In genomic region chr7:80403551-80403950, GRCm38 (mm10) we compare ENCODE assay signal across 8 mouse cellular contexts. TPM values are rescaled to one million over a fixed set of nuclear protein-coding genes. Genes with fewer than 3 reads are reported as not detected.
DNase-seq lines count a peak whose midpoint lies in the region; ATAC-seq and TF ChIP-seq lines count a peak whose summit lies in the region.

No protein-coding gene starts in this region.

- peaks cover 31% of the 10 kb centered on the region for H3K27me3 ChIP-seq in forebrain, embryonic 10.5 days (ENCODE audit: poor library complexity, severe bottlenecking)
- peaks cover 25% of the 10 kb centered on the region for H3K27me3 ChIP-seq in forebrain, embryonic 12.5 days
- H3K27me3 ChIP-seq in forebrain, embryonic 15.5 days = no peaks in the 10 kb centered on the region
- peaks cover 30% of the 10 kb centered on the region for H3K27me3 ChIP-seq in hindbrain, embryonic 10.5 days (ENCODE audit: insufficient read depth, poor library complexity, severe bottlenecking)
- H3K27me3 ChIP-seq in limb, embryonic 10.5 days (ENCODE audit: low read depth, poor library complexity, severe bottlenecking) = peaks cover 26% of the 10 kb centered on the region
- no peaks in the 10 kb centered on the region for H3K27me3 ChIP-seq in midbrain, postnatal 0 days (ENCODE audit: insufficient read depth, low read length)

- H3K4me1 ChIP-seq in forebrain, embryonic 10.5 days = peaks cover 41% of the 10 kb centered on the region
- H3K4me1 ChIP-seq in forebrain, embryonic 12.5 days = peaks cover 28% of the 10 kb centered on the region
- peaks cover 44% of the 10 kb centered on the region for H3K4me1 ChIP-seq in forebrain, embryonic 15.5 days
- H3K4me1 ChIP-seq in hindbrain, embryonic 10.5 days (replicated peaks) = peaks cover 30% of the 10 kb centered on the region
- H3K4me1 ChIP-seq in limb, embryonic 10.5 days = peaks cover 38% of the 10 kb centered on the region
- H3K4me1 ChIP-seq in midbrain, postnatal 0 days (ENCODE audit: insufficient read depth, low read length) = peaks cover 15% of the 10 kb centered on the region

- H3K9me3 ChIP-seq in forebrain, embryonic 10.5 days = no peaks in the 10 kb centered on the region
- no peaks in the 10 kb centered on the region for H3K9me3 ChIP-seq in forebrain, embryonic 12.5 days
- H3K9me3 ChIP-seq in forebrain, embryonic 15.5 days = no peaks in the 10 kb centered on the region
- no peaks in the 10 kb centered on the region for H3K9me3 ChIP-seq in hindbrain, embryonic 10.5 days
- no peaks in the 10 kb centered on the region for H3K9me3 ChIP-seq in limb, embryonic 10.5 days (replicated peaks)
- no peaks in the 10 kb centered on the region for H3K9me3 ChIP-seq in midbrain, postnatal 0 days (ENCODE audit: low read length)

- no peaks in the 10 kb centered on the region; the same call in 1 of the 2 replicates for H3K36me3 ChIP-seq in forebrain, embryonic 10.5 days (replicated peaks)
- no peaks in the 10 kb centered on the region for H3K36me3 ChIP-seq in forebrain, embryonic 12.5 days (replicated peaks)
- H3K36me3 ChIP-seq in forebrain, embryonic 15.5 days = no peaks in the 10 kb centered on the region
- H3K36me3 ChIP-seq in hindbrain, embryonic 10.5 days = 0 out of 2 replicates have a peak, but pooled peaks cover 1% of the 10 kb centered on the region
- H3K36me3 ChIP-seq in limb, embryonic 10.5 days = peaks cover 3% of the 10 kb centered on the region
- H3K36me3 ChIP-seq in midbrain, postnatal 0 days (ENCODE audit: insufficient read depth, low read length) = no peaks in the 10 kb centered on the region

- H3K4me2 ChIP-seq in forebrain, embryonic 12.5 days = no peak overlapping the region
- no peak overlapping the region for H3K4me2 ChIP-seq in forebrain, embryonic 15.5 days (replicated peaks)
- H3K4me2 ChIP-seq in midbrain, postnatal 0 days (ENCODE audit: low read depth, low read length, poor library complexity, severe bottlenecking) = no peak overlapping the region

- 59% methylated on average over 9 of the region's 9 CpGs for WGBS in forebrain, embryonic 10.5 days
- WGBS in forebrain, embryonic 12.5 days = 61% methylated on average over 9 of the region's 9 CpGs
- 34% methylated on average over 9 of the region's 9 CpGs for WGBS in forebrain, embryonic 15.5 days
- 55% methylated on average over 9 of the region's 9 CpGs for WGBS in hindbrain, embryonic 10.5 days
- WGBS in limb, embryonic 10.5 days = 56% methylated on average over 9 of the region's 9 CpGs
- whole genome bisulfite sequencing in midbrain, postnatal 0 days = 45% methylated on average over 9 of the region's 9 CpGs

- no peak for TF ChIP-seq CTCF in midbrain, postnatal 0 days (IDR thresholded peaks at IDR 0.05)

- H3K27ac ChIP-seq in forebrain, embryonic 10.5 days = no peak overlapping the region
- H3K27ac ChIP-seq in forebrain, embryonic 12.5 days = no peak overlapping the region
- peak overlapping the region; percentile 78; the same call in 1 of the 2 replicates for H3K27ac ChIP-seq in forebrain, embryonic 15.5 days (replicated peaks)
- H3K27ac ChIP-seq in hindbrain, embryonic 10.5 days = no peak overlapping the region
- H3K27ac ChIP-seq in limb, embryonic 10.5 days = no peak overlapping the region
- H3K27ac ChIP-seq in midbrain, postnatal 0 days (ENCODE audit: low read depth, low read length) = no peak overlapping the region

- DNase-seq in forebrain, embryonic 10.5 days (ENCODE audit: extremely low spot score, low spot score) = no peak
- peak; percentile 73 for DNase-seq in adrenal gland, postnatal 25 days
- DNase-seq in hindbrain, embryonic 10.5 days (ENCODE audit: low spot score) = no peak
- DNase-seq in limb, embryonic 10.5 days (ENCODE audit: low spot score) = no peak
- DNase-seq in midbrain, postnatal 0 days (ENCODE audit: low spot score) = peak; percentile 85

- no peak for ATAC-seq in forebrain, embryonic 12.5 days (ENCODE audit: low FRiP score)
- ATAC-seq in forebrain, embryonic 15.5 days (replicated peaks) = peak; percentile 33; the same call in 1 of the 2 replicates
- no peak for ATAC-seq in midbrain, postnatal 0 days (ENCODE audit: low FRiP score)
- no peak for ATAC-seq in activated CD4-positive, CD25-positive, alpha-beta regulatory T cell, adult 4 months

- no peak overlapping the region for H3K9ac ChIP-seq in forebrain, embryonic 12.5 days
- H3K9ac ChIP-seq in forebrain, embryonic 15.5 days (replicated peaks) = no peak overlapping the region
- H3K9ac ChIP-seq in midbrain, postnatal 0 days (replicated peaks; ENCODE audit: low read length, poor library complexity, severe bottlenecking) = no peak overlapping the region

- H3K4me3 ChIP-seq in forebrain, embryonic 10.5 days = peak overlapping the region; percentile 96
- no peak overlapping the region for H3K4me3 ChIP-seq in forebrain, embryonic 12.5 days (replicated peaks)
- H3K4me3 ChIP-seq in forebrain, embryonic 15.5 days = no peak overlapping the region
- H3K4me3 ChIP-seq in hindbrain, embryonic 10.5 days = peak overlapping the region; percentile 93; the same call in 1 of the 2 replicates
- peak overlapping the region; percentile 96; the same call in 1 of the 2 replicates for H3K4me3 ChIP-seq in limb, embryonic 10.5 days
- H3K4me3 ChIP-seq in midbrain, postnatal 0 days (ENCODE audit: low read depth, low read length) = peak overlapping the region; percentile 93; the same call in 1 of the 2 replicates

RNA-seq across cellular contexts. Expression of gene Furin, which starts 1.7 kb away (rescaled TPM):
- 3.3 and 3.9 TPM in 2 replicates for polyA plus RNA-seq in forebrain, embryonic 10.5 days (2016; fragmentation: Nextera tagmentation; extraction: Ambion mirVana)
- 3.3 and 4.3 TPM in 2 replicates for polyA plus RNA-seq in forebrain, embryonic 12.5 days (2016; fragmentation: Nextera tagmentation; extraction: Ambion mirVana)
- total RNA-seq in adrenal gland, postnatal 25 days (2021) = 157 and 167 TPM in 2 replicates
- 4.8 and 4.9 TPM in 2 replicates for polyA plus RNA-seq in forebrain, embryonic 15.5 days (2015; fragmentation: Nextera tagmentation; extraction: Ambion mirVana)
- 4.6 and 5.2 TPM in 2 replicates for polyA plus RNA-seq in hindbrain, embryonic 10.5 days (2016; fragmentation: Nextera tagmentation; extraction: Ambion mirVana)
- 8.8 and 9.4 TPM in 2 replicates for polyA plus RNA-seq in limb, embryonic 10.5 days (2016; fragmentation: Nextera tagmentation; extraction: Ambion mirVana)
- 16.6 TPM in 2 replicates for total RNA-seq in midbrain, postnatal 0 days (2014; rRNA removed)
- polyA plus RNA-seq in midbrain, postnatal 0 days (2015; fragmentation: Nextera tagmentation; extraction: Ambion mirVana) = 5.0 and 6.0 TPM in 2 replicates
- 10 to 100 TPM; 10.6 to 15.2 TPM for polyA plus RNA-seq in activated CD4-positive, CD25-positive, alpha-beta regulatory T cell, adult 4 months (2017; shearing (Covaris generic))

RNA-seq across cellular contexts. Expression of gene Fes, which starts 15.8 kb away (rescaled TPM):
- polyA plus RNA-seq in forebrain, embryonic 10.5 days (2016; fragmentation: Nextera tagmentation; extraction: Ambion mirVana) = 7.2 and 9.2 TPM in 2 replicates
- polyA plus RNA-seq in forebrain, embryonic 12.5 days (2016; fragmentation: Nextera tagmentation; extraction: Ambion mirVana) = 6.6 and 7.4 TPM in 2 replicates
- 10.0 and 12.0 TPM in 2 replicates for total RNA-seq in adrenal gland, postnatal 25 days (2021)
- polyA plus RNA-seq in forebrain, embryonic 15.5 days (2015; fragmentation: Nextera tagmentation; extraction: Ambion mirVana) = 2.6 and 3.3 TPM in 2 replicates
- polyA plus RNA-seq in hindbrain, embryonic 10.5 days (2016; fragmentation: Nextera tagmentation; extraction: Ambion mirVana) = 10.4 and 11.6 TPM in 2 replicates
- polyA plus RNA-seq in limb, embryonic 10.5 days (2016; fragmentation: Nextera tagmentation; extraction: Ambion mirVana) = 7.6 and 13.2 TPM in 2 replicates
- 4.3 and 7.9 TPM in 2 replicates for total RNA-seq in midbrain, postnatal 0 days (2014; rRNA removed)
- 3.1 and 3.7 TPM in 2 replicates for polyA plus RNA-seq in midbrain, postnatal 0 days (2015; fragmentation: Nextera tagmentation; extraction: Ambion mirVana)
- 1 to 10 TPM; 2.0 to 4.5 TPM for polyA plus RNA-seq in activated CD4-positive, CD25-positive, alpha-beta regulatory T cell, adult 4 months (2017; shearing (Covaris generic))

RNA-seq across cellular contexts. Expression of gene Man2a2, which starts 32.4 kb away (rescaled TPM):
- 17.0 and 17.8 TPM in 2 replicates for polyA plus RNA-seq in forebrain, embryonic 10.5 days (2016; fragmentation: Nextera tagmentation; extraction: Ambion mirVana)
- polyA plus RNA-seq in forebrain, embryonic 12.5 days (2016; fragmentation: Nextera tagmentation; extraction: Ambion mirVana) = 23.8 and 26.0 TPM in 2 replicates
- total RNA-seq in adrenal gland, postnatal 25 days (2021) = 92.6 and 109 TPM in 2 replicates
- 19.2 and 20.3 TPM in 2 replicates for polyA plus RNA-seq in forebrain, embryonic 15.5 days (2015; fragmentation: Nextera tagmentation; extraction: Ambion mirVana)
- polyA plus RNA-seq in hindbrain, embryonic 10.5 days (2016; fragmentation: Nextera tagmentation; extraction: Ambion mirVana) = 17.7 TPM in 2 replicates
- 19.7 and 23.1 TPM in 2 replicates for polyA plus RNA-seq in limb, embryonic 10.5 days (2016; fragmentation: Nextera tagmentation; extraction: Ambion mirVana)
- 59.1 and 70.2 TPM in 2 replicates for total RNA-seq in midbrain, postnatal 0 days (2014; rRNA removed)
- 13.7 and 16.6 TPM in 2 replicates for polyA plus RNA-seq in midbrain, postnatal 0 days (2015; fragmentation: Nextera tagmentation; extraction: Ambion mirVana)
- 10 to 100 TPM; 15.8 to 21.8 TPM for polyA plus RNA-seq in activated CD4-positive, CD25-positive, alpha-beta regulatory T cell, adult 4 months (2017; shearing (Covaris generic))

Comparison
In these comparisons a context has a peak if more than half of its experiments do, and no peak if none do; other contexts are left out.
1. H3K4me3 ChIP-seq: peak in forebrain, embryonic 10.5 days (single experiment), hindbrain, embryonic 10.5 days (single experiment), limb, embryonic 10.5 days (single experiment) and midbrain, postnatal 0 days (single experiment); none in forebrain, embryonic 12.5 days (single experiment) and forebrain, embryonic 15.5 days (single experiment).
2. DNase-seq: peak in adrenal gland, postnatal 25 days (single experiment) and midbrain, postnatal 0 days (single experiment); none in forebrain, embryonic 10.5 days (single experiment), hindbrain, embryonic 10.5 days (single experiment) and limb, embryonic 10.5 days (single experiment).